Mouse (Mus musculus): ENCODE data around the gene Map4k4.

Gene Map4k4

DNA sequence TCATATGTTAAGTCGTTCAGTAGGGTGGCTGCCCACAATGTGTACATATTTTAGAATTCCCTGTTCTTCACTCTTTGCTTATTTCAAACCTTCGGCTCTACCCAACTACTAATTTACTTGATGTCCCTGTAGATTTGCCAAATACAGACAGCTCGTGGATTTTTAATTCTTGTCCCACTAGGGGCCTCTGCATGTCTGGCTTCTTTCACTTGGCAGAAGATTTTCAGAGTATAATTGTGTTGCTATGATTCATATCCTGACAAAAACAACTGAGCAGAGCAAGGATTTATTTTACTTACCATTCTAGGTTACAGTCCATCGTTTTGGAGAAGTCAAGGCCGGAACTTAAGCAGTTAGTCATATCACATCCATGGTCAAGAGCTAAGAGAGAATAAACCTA is 152.4 kb downstream of the Map4k4 start:
- no peak for DNase-seq

GRCm38 (mm10) chr1:40055051-40055450 is 154.3 kb downstream of the Map4k4 start:
- no peak for DNase-seq

- DNase-seq: no peak
Observed at GRCm38 (mm10) chr1:40055963-40056362, 155.2 kb downstream of the Map4k4 start.

GRCm38 (mm10) chr1:40057351-40057750 is 156.6 kb downstream of the Map4k4 start:
- no peak for DNase-seq

DNA sequence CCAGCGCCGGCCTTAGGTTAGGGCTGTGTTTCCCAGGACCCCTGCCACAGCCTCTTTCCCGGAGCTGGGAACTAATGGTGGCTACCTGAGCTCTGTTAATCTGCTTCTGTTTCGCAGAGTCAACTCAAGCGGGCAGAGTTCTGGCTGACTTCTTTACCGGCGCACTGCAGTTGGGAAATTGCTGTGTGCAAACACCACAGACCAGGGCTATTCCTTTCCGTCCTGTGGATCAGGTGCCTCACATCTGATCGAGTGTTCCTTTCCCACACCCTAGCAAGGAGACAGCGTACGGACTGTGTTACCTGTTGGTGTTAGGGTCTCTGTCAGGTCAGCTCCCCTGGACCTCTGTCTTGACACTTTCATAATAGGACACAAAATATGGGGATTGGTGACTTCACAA is 157.3 kb downstream of the Map4k4 start:
- no peak for DNase-seq

- DNase-seq: no peak
Observed at GRCm38 (mm10) chr1:40059122-40059774, 158.5 kb downstream of the Map4k4 start.

DNA sequence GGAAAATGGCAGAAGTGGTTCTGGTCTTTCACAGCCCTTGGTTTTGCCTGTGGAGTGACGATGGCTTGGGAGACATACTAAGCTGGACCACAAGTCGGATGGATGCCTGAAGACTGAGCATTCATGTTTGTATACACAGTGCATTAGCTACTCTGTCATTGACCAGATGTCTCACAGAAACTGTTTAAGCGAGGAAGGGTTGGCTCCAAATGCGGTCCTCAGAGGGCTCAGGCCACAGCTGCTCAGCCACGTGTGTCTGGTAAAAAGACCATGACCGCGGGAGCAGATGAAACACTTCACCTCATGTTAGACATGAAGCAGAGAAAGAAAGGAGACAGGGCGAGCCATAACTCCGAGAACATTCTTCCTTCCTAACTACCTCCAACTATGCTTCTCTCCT is 160.6 kb downstream of the Map4k4 start:
- DNase-seq: no peak

DNA sequence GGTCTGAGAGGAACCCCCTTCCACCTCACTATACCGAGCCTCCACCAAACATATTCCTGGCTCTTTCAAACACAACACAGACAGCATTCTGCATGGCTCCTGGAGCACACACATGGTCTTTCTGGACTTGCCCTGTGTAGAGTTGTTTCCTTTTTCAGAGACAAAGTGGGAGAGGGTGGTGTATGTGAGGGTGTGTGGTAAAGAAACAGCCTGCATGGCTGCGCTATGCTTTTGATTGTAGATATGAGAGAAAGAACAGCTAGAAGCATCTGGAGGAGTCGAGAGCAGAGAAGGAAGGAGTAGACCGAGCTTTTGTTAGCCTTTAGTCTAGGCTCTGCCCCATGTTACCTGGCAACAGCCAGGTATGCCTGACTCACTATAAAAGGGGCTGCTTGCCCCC is 162.7 kb downstream of the Map4k4 start:
- DNase-seq: no peak

- DNase-seq: no peak
Observed at GRCm38 (mm10) chr1:40064508-40064907, 163.8 kb downstream of the Map4k4 start.

- no peak for DNase-seq
Observed at GRCm38 (mm10) chr1:40072558-40072957, 171.8 kb downstream of the Map4k4 start.

DNA sequence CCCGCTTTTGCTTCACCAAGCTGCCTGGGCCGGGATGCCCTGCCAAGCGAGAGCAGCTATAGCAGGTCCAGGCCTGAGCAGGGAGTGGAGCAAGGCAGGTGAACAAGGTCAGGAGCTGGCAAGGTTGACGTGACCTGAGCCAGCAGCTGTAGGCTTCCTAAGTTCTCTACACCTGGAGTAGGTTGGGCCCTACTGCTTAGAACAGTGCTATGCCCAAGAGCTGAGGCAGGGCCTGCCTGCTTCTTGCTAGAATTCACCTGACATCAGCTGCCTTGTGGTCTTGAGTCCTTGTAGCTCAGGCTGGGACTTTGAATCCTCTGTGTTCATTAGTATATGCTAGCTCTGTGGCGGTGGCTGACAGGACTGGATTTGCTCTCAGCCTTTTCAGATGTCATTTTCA is 173.1 kb downstream of the Map4k4 start, which contains the start of gene Il1r2:
Gene Il1r2 (plus strand): TSS at position 301 of the 400 bp plus-strand sequence.
- DNase-seq: no peak

Data from liver (tissue).